Mouse (Mus musculus): ENCODE measurements around the gene Srebf1. TPM values are rescaled to one million over a fixed set of nuclear protein-coding genes. Genes with fewer than 3 reads are reported as not detected.

Srebf1 gene
- total RNA-seq, 2 experiments from 2014 or later = 73.9 to 80.4 TPM

- no peak for DNase-seq (ENCODE audit: low spot score in 2 of 2)
Observed at GRCm38 (mm10) chr11:60182116-60182670, 40.2 kb downstream of the Srebf1 start.

GRCm38 (mm10) chr11:60178506-60178905, 43.9 kb downstream of the Srebf1 start:
- DNase-seq (ENCODE audit: low spot score in 2 of 2) = no peak

- DNase-seq (ENCODE audit: low spot score in 2 of 2) = no peak
Observed at GRCm38 (mm10) chr11:60178005-60178404, 44.4 kb downstream of the Srebf1 start.

GRCm38 (mm10) chr11:60176975-60177657, 45.3 kb downstream of the Srebf1 start:
- DNase-seq (ENCODE audit: low spot score in 2 of 2) = peak; percentile 67 to 76

- peak; percentile 78 to 84 for DNase-seq (ENCODE audit: low spot score in 2 of 2)
Observed at GRCm38 (mm10) chr11:60176182-60176974, 46.0 kb downstream of the Srebf1 start.

- peak; percentile 70 to 78 for DNase-seq (ENCODE audit: low spot score in 2 of 2)
Observed at GRCm38 (mm10) chr11:60175371-60176181, 46.8 kb downstream of the Srebf1 start.

GRCm38 (mm10) chr11:60173606-60174184, 48.7 kb downstream of the Srebf1 start:
- DNase-seq (ENCODE audit: low spot score in 2 of 2) = no peak

- DNase-seq (ENCODE audit: low spot score in 2 of 2) = no peak
Observed at GRCm38 (mm10) chr11:60172074-60172473, 50.3 kb downstream of the Srebf1 start.

- no peak for DNase-seq (ENCODE audit: low spot score in 2 of 2)
Observed at GRCm38 (mm10) chr11:60168780-60169179, 53.6 kb downstream of the Srebf1 start.

- no peak for DNase-seq (ENCODE audit: low spot score in 2 of 2)
Observed at GRCm38 (mm10) chr11:60165076-60165475, 57.3 kb downstream of the Srebf1 start.

GRCm38 (mm10) chr11:60164450-60164849, 57.9 kb downstream of the Srebf1 start:
- no peak for DNase-seq (ENCODE audit: low spot score in 2 of 2)

GRCm38 (mm10) chr11:60163362-60163761, 59.0 kb downstream of the Srebf1 start:
- DNase-seq (ENCODE audit: low spot score in 2 of 2) = no peak

- DNase-seq (ENCODE audit: low spot score in 2 of 2) = no peak
Observed at GRCm38 (mm10) chr11:60162547-60162946, 59.8 kb downstream of the Srebf1 start.

- DNase-seq (ENCODE audit: low spot score in 2 of 2) = no peak
Observed at GRCm38 (mm10) chr11:60161146-60161874, 61.1 kb downstream of the Srebf1 start.

- no peak for DNase-seq (ENCODE audit: low spot score in 2 of 2)
Observed at GRCm38 (mm10) chr11:60160454-60161114, 61.8 kb downstream of the Srebf1 start.

- no peak for DNase-seq (ENCODE audit: low spot score in 2 of 2)
Observed at GRCm38 (mm10) chr11:60159955-60160354, 62.4 kb downstream of the Srebf1 start.

GRCm38 (mm10) chr11:60158271-60158670, 64.1 kb downstream of the Srebf1 start:
- DNase-seq (ENCODE audit: low spot score in 2 of 2) = peak in 1 of 2 experiments; percentile 54

- DNase-seq (ENCODE audit: low spot score in 2 of 2) = no peak
Observed at GRCm38 (mm10) chr11:60155690-60156089, 66.7 kb downstream of the Srebf1 start.

- DNase-seq (ENCODE audit: low spot score in 2 of 2) = no peak
Observed at GRCm38 (mm10) chr11:60153936-60154335, 68.4 kb downstream of the Srebf1 start.

GRCm38 (mm10) chr11:60152339-60152738, 70.0 kb downstream of the Srebf1 start:
- no peak for DNase-seq (ENCODE audit: low spot score in 2 of 2)

All from layer of hippocampus, adult 18-20 months (tissue).